Mouse (Mus musculus): ENCODE data around the gene Mtcl1.

GRCm38 (mm10) chr17:66405601-66406000 is 43.9 kb downstream of the Mtcl1 start:
- TF ChIP-seq RAD21 (IDR thresholded peaks at IDR 0.05; ENCODE audit: low read depth, low read length) (no peak), EP300 (IDR thresholded peaks at IDR 0.05; ENCODE audit: low read length) (no peak), UBTF (IDR thresholded peaks at IDR 0.05; ENCODE audit: low read depth, low read length) (no peak), MEF2A (IDR thresholded peaks at IDR 0.05; ENCODE audit: borderline replicate concordance, low read depth, low read length) (no peak), CTCF (conservative IDR thresholded peaks at IDR 0.05 in 1 of 2, IDR thresholded peaks at IDR 0.05 in 1 of 2; ENCODE audit: low read depth in 2 of 2, low read length in 2 of 2) (no peak), JUND (conservative IDR thresholded peaks at IDR 0.05; ENCODE audit: low read depth, low read length) (no peak), POLR2A (IDR thresholded peaks at IDR 0.05; ENCODE audit: low read depth, low read length) (no peak), ZC3H11A (IDR thresholded peaks at IDR 0.05; ENCODE audit: low read depth, low read length) (no peak), TCF12 (IDR thresholded peaks at IDR 0.05; ENCODE audit: low read depth, low read length) (no peak)

All from CH12.LX (cell line).